Mouse (Mus musculus) neutrophil, adult 83 days (primary cell): Measurements from ENCODE around the gene Fam169b. TPM values are rescaled to one million over a fixed set of nuclear protein-coding genes. Genes with fewer than 3 reads are reported as not detected.

Experiments used
- total RNA-seq, 2 experiments: library from RNA; stranded (reverse); gene quantifications; one replicate each; pipeline ENCODE4 v1.2.4; 2023

The Fam169b gene
- total RNA-seq, result 1 to 10 TPM; 1.2 to 1.8 TPM

GRCm38 (mm10) chr7:68273515-68273914 is at the start of gene Fam169b:
Gene Fam169b (plus strand): TSS chr7:68273839.

GRCm38 (mm10) chr7:68264028-68264453 is 9.6 kb upstream of the Fam169b start, which contains the start of gene Pgpep1l:
Gene Pgpep1l (minus strand): TSS chr7:68264233.

Other genes starting within 250 kb of the Fam169b start
- gene Pgpep1l, start 9.6 kb upstream of the Fam169b start, total RNA-seq, result not detected